Mouse (Mus musculus) mouse embryonic stem cell (cell line): ENCODE data around the gene Mta3.

Experiments
- in situ Hi-C, 2 experiments: fragments of 300-500 bp; cut with MboI; formaldehyde crosslinking; loops; 1 replicate in 1 of 2; 3 replicates in 1 of 2; pipeline ENCODE4 v1.14.3; 2019 to 2020; ENCODE audit warnings: low sequenced_read_pairs in 2 of 2, low pct_unique_long_range_greater_than_20kb in 1 of 2, mixed read lengths in 1 of 2; ENCODE audit not compliant: unreplicated experiment in 1 of 2

Mta3 gene

GRCm38 (mm10) chr17:83829356-83829755 lies 123.4 kb downstream of the Mta3 start:
- in situ Hi-C loops, result loop anchor here (25.0 kb wide), 2 partner anchors 567 to 792 kb away; no protein-coding TSS in a partner anchor

GRCm38 (mm10) chr17:83830616-83831292 lies 124.8 kb downstream of the Mta3 start:
- in situ Hi-C loops, result loop anchor here (25.0 kb wide), 2 partner anchors 568 to 793 kb away; no protein-coding TSS in a partner anchor

- in situ Hi-C loops, result loop anchor here (25.0 kb wide), 2 partner anchors 572 to 797 kb away; no protein-coding TSS in a partner anchor
These were observed 128.2 kb downstream of the Mta3 start for GRCm38 (mm10) chr17:83834120-83834519.

GRCm38 (mm10) chr17:83836048-83836447 lies 130.1 kb downstream of the Mta3 start:
- in situ Hi-C loops, result loop anchor here (25.0 kb wide), 2 partner anchors 574 to 799 kb away; no protein-coding TSS in a partner anchor

- in situ Hi-C loops, result loop anchor here (25.0 kb wide), 2 partner anchors 575 to 800 kb away; no protein-coding TSS in a partner anchor
These were observed 131.8 kb downstream of the Mta3 start for GRCm38 (mm10) chr17:83837659-83838190.

GRCm38 (mm10) chr17:83839132-83839531 lies 133.2 kb downstream of the Mta3 start:
- in situ Hi-C loops, result loop anchor here (25.0 kb wide), 2 partner anchors 577 to 802 kb away; no protein-coding TSS in a partner anchor

- in situ Hi-C loops, result loop anchor here (25.0 kb wide), 2 partner anchors 579 to 804 kb away; no protein-coding TSS in a partner anchor
These were observed 135.0 kb downstream of the Mta3 start for GRCm38 (mm10) chr17:83841011-83841410.

GRCm38 (mm10) chr17:83843780-83844179 lies 137.8 kb downstream of the Mta3 start:
- in situ Hi-C loops, result loop anchor here (25.0 kb wide), 2 partner anchors 581 to 806 kb away; no protein-coding TSS in a partner anchor

GRCm38 (mm10) chr17:83845538-83845937 lies 139.6 kb downstream of the Mta3 start:
- in situ Hi-C loops, result loop anchor here (25.0 kb wide), 2 partner anchors 583 to 808 kb away; no protein-coding TSS in a partner anchor

GRCm38 (mm10) chr17:83846301-83847021 lies 140.5 kb downstream of the Mta3 start:
- in situ Hi-C loops, result loop anchor here (25.0 kb wide), 2 partner anchors 584 to 809 kb away; no protein-coding TSS in a partner anchor

- in situ Hi-C loops, result loop anchor here (25.0 kb wide), 2 partner anchors 585 to 810 kb away; no protein-coding TSS in a partner anchor
These were observed 141.1 kb downstream of the Mta3 start for GRCm38 (mm10) chr17:83847100-83847499.

- in situ Hi-C loops, result loop anchor here (25.0 kb wide), 2 partner anchors 586 to 811 kb away; no protein-coding TSS in a partner anchor
These were observed 141.9 kb downstream of the Mta3 start, which contains the start of gene Haao for GRCm38 (mm10) chr17:83847815-83848214. Gene Haao, minus strand, starts transcription at chr17:83847963.

GRCm38 (mm10) chr17:83848482-83848881 lies 142.5 kb downstream of the Mta3 start:
- in situ Hi-C loops, result loop anchor here (25.0 kb wide), 2 partner anchors 586 to 811 kb away; no protein-coding TSS in a partner anchor

GRCm38 (mm10) chr17:83849081-83849675 lies 143.2 kb downstream of the Mta3 start:
- in situ Hi-C loops, result loop anchor here (25.0 kb wide), 2 partner anchors 587 to 812 kb away; no protein-coding TSS in a partner anchor

- in situ Hi-C loops, result loop anchor here (5.0 to 25.0 kb wide), 6 partner anchors 42 to 812 kb away; partner anchors contain the start of gene Kcng3 (in 1 of the 2)
These were observed 143.8 kb downstream of the Mta3 start for GRCm38 (mm10) chr17:83849717-83850116.

GRCm38 (mm10) chr17:83850458-83850857 lies 144.5 kb downstream of the Mta3 start:
- in situ Hi-C loops, result loop anchor here (5.0 to 10.0 kb wide), 4 partner anchors 43 to 576 kb away; partner anchors contain the start of gene Kcng3 (in 1 of the 2)

GRCm38 (mm10) chr17:83850864-83851263 lies 144.9 kb downstream of the Mta3 start:
- in situ Hi-C loops, result loop anchor here (5.0 to 10.0 kb wide), 4 partner anchors 44 to 576 kb away; partner anchors contain the start of gene Kcng3 (in 1 of the 2)

- in situ Hi-C loops, result loop anchor here (5.0 to 10.0 kb wide), 4 partner anchors 47 to 579 kb away; partner anchors contain the start of gene Kcng3 (in 1 of the 2)
These were observed 147.9 kb downstream of the Mta3 start for GRCm38 (mm10) chr17:83853831-83854230.
